Mouse (Mus musculus) limb, embryonic 14.5 days (tissue): ENCODE data around the gene Hoxb3. TPM values are rescaled to one million over a fixed set of nuclear protein-coding genes. Genes with fewer than 3 reads are reported as not detected.

Experiments
- ATAC-seq: fragments of 200-750 bp; cut with Nextera tagmentation; 2 replicates; pipeline ENCODE4 v1.8.0; 2017; ENCODE audit warnings: low read depth, moderate number of reproducible peaks, moderate TSS enrichment; ENCODE audit not compliant: low FRiP score
- DNase-seq: peaks from one replicate; pipeline ENCODE4 v3.0.0-alpha.2; 2015; ENCODE audit warnings: low spot score
- H3K27ac ChIP-seq: fragments of 300-500 bp; sonication (generic); replicated peaks from 2 replicates; pipeline ENCODE4 v1.5.1; 2014; ENCODE audit warnings: low read depth, mild to moderate bottlenecking, low read length, moderate library complexity, mixed read lengths
- H3K27me3 ChIP-seq: fragments of 300-500 bp; sonication (generic); 2 replicates; pipeline ENCODE4 v1.6.1; 2014; ENCODE audit warnings: low read length, mixed read lengths; ENCODE audit not compliant: control insufficient read depth, insufficient read depth
- H3K36me3 ChIP-seq: fragments of 300-500 bp; sonication (generic); 2 replicates; pipeline ENCODE4 v1.6.1; 2014; ENCODE audit warnings: mild to moderate bottlenecking, low read length, moderate library complexity, mixed read lengths; ENCODE audit not compliant: control insufficient read depth, insufficient read depth
- H3K4me1 ChIP-seq: fragments of 300-500 bp; sonication (generic); 2 replicates; pipeline ENCODE4 v1.6.1; 2014; ENCODE audit warnings: antibody characterized with exemption, low read length, mixed read lengths; ENCODE audit not compliant: control insufficient read depth, insufficient read depth
- H3K4me2 ChIP-seq: fragments of 300-500 bp; sonication (generic); replicated peaks from 2 replicates; pipeline ENCODE4 v1.6.1; 2014; ENCODE audit warnings: low read depth, mild to moderate bottlenecking, low read length, moderate library complexity; ENCODE audit not compliant: severe bottlenecking
- H3K4me3 ChIP-seq: fragments of 300-500 bp; sonication (generic); replicated peaks from 2 replicates; pipeline ENCODE4 v1.5.1; 2014; ENCODE audit warnings: low read length
- H3K9ac ChIP-seq: fragments of 300-500 bp; sonication (generic); 2 replicates; pipeline ENCODE4 v1.6.1; 2014; ENCODE audit warnings: mild to moderate bottlenecking, low read depth, low read length, moderate library complexity; ENCODE audit not compliant: severe bottlenecking
- H3K9me3 ChIP-seq: fragments of 300-500 bp; sonication (generic); 2 replicates; pipeline ENCODE4 v1.6.1; 2016; ENCODE audit warnings: low read length; ENCODE audit not compliant: control insufficient read depth
- POLR2A ChIP-seq: fragments of 200-500 bp; IDR thresholded peaks from 2 replicates; pipeline ENCODE4 v1.8.0; 2012; ENCODE audit warnings: inconsistent platforms, mild to moderate bottlenecking, moderate library complexity, borderline replicate concordance; ENCODE audit not compliant: insufficient read depth, insufficient read length; ENCODE audit errors: extremely low read depth
- WGBS: fragments of 180-500 bp; shearing (Covaris S2); extraction: QIAGEN DNeasy Blood & Tissue Kit; methylation state at CpG from one replicate; pipeline ENCODE4 v1.1.7; 2014; 5-methylcytosine and 5-hydroxymethylcytosine counted together
- polyA plus RNA-seq, 2 experiments: library from polyadenylated mRNA; depleted of rRNA in 1 of 2; stranded (reverse) in 1 of 2; unstranded in 1 of 2; fragments of >200 nt; fragmentation: Nextera tagmentation in 1 of 2; extraction: Ambion mirVana in 1 of 2; gene quantifications; 2 replicates each; pipeline versions ENCODE4 v1.2.1 to v1.2.3; 2012 to 2014

Hoxb3 gene
- polyA plus RNA-seq, 2 experiments, result 0.69 to 4.9 TPM

DNA sequence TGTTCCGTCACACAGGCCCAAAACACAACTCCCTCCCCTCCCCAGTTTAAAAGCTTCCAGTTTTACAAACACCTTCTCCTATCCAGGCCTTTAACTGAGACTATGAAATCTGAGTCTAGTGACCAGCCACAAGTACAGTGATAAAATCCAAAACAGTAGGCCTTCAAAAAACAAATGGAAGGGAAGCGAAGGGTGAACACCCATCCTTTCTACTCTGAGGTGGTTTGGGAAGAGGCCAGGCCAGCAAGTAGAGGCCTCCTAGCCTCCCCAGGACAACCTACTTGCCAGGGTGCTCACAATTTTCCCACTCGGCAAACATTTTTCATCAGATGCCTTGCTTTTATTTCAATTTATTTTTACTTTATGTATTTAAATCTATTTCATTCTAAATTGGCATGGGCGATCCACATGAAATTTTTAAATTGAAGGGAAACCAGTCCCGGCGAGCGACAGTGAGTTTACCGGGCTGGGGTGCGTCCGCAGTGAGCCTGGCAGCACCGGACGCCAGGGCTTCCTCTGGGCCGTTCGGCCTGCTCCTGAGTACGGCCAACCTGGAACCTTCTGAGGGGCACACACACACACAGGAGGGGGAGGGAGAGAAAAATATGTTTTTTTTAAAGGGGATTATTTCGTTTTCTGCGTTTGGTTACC lies 32.3 kb upstream of the Hoxb3 start:
- Histone ChIP-seq H3K4me1 (no peaks in the 10 kb centered on the region), H3K36me3 (no peaks in the 10 kb centered on the region), H3K27me3 (peaks cover 99% of the 10 kb centered on the region), H3K9me3 (no peaks in the 10 kb centered on the region), H3K27ac (no peak overlapping the region), H3K9ac (no peak overlapping the region), H3K4me2 (no peak overlapping the region), H3K4me3 (no peak overlapping the region)
- no peak for DNase-seq
- WGBS, result 21% methylated on average over 17 of the region's 17 CpGs
- ATAC-seq, result no peak
- TF ChIP-seq POLR2A, result no peak

GRCm38 (mm10) chr11:96291681-96292564 lies 31.2 kb upstream of the Hoxb3 start, which contains the start of gene Hoxb6:
Hoxb6 (plus strand) TSS chr11:96292476.
- H3K4me1 ChIP-seq, result no peaks in the 10 kb centered on the region

DNA sequence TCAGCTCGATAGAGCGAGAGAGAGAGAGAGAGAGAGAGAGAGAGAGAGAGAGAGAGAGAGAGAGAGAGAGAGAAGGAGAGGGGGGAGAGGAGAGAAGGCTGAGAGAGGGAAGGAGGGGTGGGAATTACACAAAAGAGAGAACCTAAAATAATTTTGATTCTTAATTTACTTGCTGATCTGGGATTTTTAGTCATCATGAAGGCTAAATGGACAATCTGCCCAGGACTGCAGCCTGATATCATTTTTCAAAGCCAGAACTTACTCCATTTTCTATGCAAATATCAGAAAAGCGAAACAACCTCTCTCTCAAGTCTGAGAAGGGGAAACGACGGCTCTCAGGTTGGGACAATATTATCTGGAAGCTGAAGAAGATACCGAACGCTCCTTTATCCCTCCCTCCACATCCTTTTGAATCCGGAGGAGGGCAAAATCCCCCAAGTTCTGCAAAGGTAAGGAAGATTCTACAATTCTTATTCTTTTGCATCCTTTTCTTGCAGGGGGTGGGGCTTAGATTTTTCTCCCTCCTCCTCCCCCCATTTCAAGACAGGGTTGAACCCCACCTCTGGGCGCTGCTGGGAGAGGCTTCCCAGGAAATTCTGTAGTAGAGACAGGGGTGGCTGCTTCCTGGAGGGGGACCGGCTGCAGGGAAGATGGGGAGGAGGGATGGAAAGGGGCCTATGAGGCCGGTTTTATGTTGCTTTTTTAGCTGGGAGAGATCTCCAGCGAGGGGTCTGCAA lies 30.4 kb upstream of the Hoxb3 start:
- H3K9me3 ChIP-seq, result no peaks in the 10 kb centered on the region
- H3K4me3 ChIP-seq, result peak overlapping the region; percentile 20
- H3K9ac ChIP-seq, result no peak overlapping the region
- no peak for TF ChIP-seq POLR2A
- no peak for DNase-seq
- ATAC-seq, result no peak
- peaks cover 99% of the 10 kb centered on the region for H3K27me3 ChIP-seq
- no peak overlapping the region for H3K4me2 ChIP-seq
- H3K4me1 ChIP-seq, result no peaks in the 10 kb centered on the region
- H3K36me3 ChIP-seq, result no peaks in the 10 kb centered on the region
- no peak overlapping the region for H3K27ac ChIP-seq
- WGBS, result 3% methylated on average over 12 of the region's 12 CpGs

More at GRCm38 (mm10) chr11:96291681-96292564, 31.2 kb upstream of the Hoxb3 start, which contains the start of gene Hoxb6:
- 3% methylated on average over 22 of the region's 22 CpGs for WGBS
- no peak within 1 kb of the TSS for H3K27ac ChIP-seq
- H3K4me3 ChIP-seq, result peak within 1 kb of the TSS; percentile 20
- no peak within 1 kb of the TSS for H3K9ac ChIP-seq
- DNase-seq (no peak), ATAC-seq (no peak)
- no peaks in the 10 kb centered on the region for H3K9me3 ChIP-seq
- H3K36me3 ChIP-seq, result no peaks in the 10 kb centered on the region
- peaks cover 99% of the 10 kb centered on the region for H3K27me3 ChIP-seq
- 0 out of 2 replicates have a peak within 1 kb of the TSS, but pooled peaks have one; percentile 3 for H3K4me2 ChIP-seq
- no peak for TF ChIP-seq POLR2A

- H3K4me1 ChIP-seq, result no peaks in the 10 kb centered on the region
- DNase-seq (no peak), ATAC-seq (no peak)
- H3K27ac ChIP-seq, result no peak overlapping the region
- peak overlapping the region; percentile 20 for H3K4me3 ChIP-seq
- no peaks in the 10 kb centered on the region for H3K9me3 ChIP-seq
- WGBS, result 4% methylated on average over 22 of the region's 22 CpGs
- no peak for TF ChIP-seq POLR2A
- H3K9ac ChIP-seq, result no peak overlapping the region
- H3K27me3 ChIP-seq, result peaks cover 99% of the 10 kb centered on the region
- 0 out of 2 replicates have a peak overlapping the region, but pooled peaks have one; percentile 3 for H3K4me2 ChIP-seq
- H3K36me3 ChIP-seq, result no peaks in the 10 kb centered on the region
These were observed 29.7 kb upstream of the Hoxb3 start for GRCm38 (mm10) chr11:96293302-96293921.
